Mouse (Mus musculus) cortical plate, adult 2 months (tissue): ENCODE data around the gene Aaed1.

ENCODE experiments used
- CTCF ChIP-seq: fragments of 200-500 bp; IDR thresholded peaks from 2 replicates; pipeline ENCODE4 v1.5.1; 2011; ENCODE audit warnings: mild to moderate bottlenecking, control low read depth, low read length; ENCODE audit not compliant: insufficient read depth; ENCODE audit errors: extremely low read depth
- POLR2A ChIP-seq: fragments of 200-500 bp; IDR thresholded peaks from 2 replicates; pipeline ENCODE4 v1.6.1; 2011; ENCODE audit warnings: mild to moderate bottlenecking, low read length, control low read depth; ENCODE audit not compliant: insufficient read depth; ENCODE audit errors: extremely low read depth

- TF ChIP-seq CTCF (no peak), POLR2A (no peak)
Measured at GRCm38 (mm10) chr13:64286321-64286720, 26.2 kb downstream of the Aaed1 start.
